Mouse (Mus musculus) ES-Bruce4 (cell line): ENCODE measurements around the gene Kif2c. TPM values are rescaled to one million over a fixed set of nuclear protein-coding genes. Genes with fewer than 3 reads are reported as not detected.
A peak's percentile ranks its signal among the peaks of the same experiment; 100 is the strongest.

Source experiments
- H3K27ac ChIP-seq: 2 replicates; pipeline ENCODE4 v1.5.1; 2012; ENCODE audit warnings: low read length, inconsistent platforms; ENCODE audit not compliant: insufficient read depth
- H3K27me3 ChIP-seq: 2 replicates; pipeline ENCODE4 v1.6.1; 2012; ENCODE audit warnings: mild to moderate bottlenecking, low read length, inconsistent platforms; ENCODE audit not compliant: control insufficient read depth, poor library complexity, insufficient read depth, severe bottlenecking
- H3K36me3 ChIP-seq: 2 replicates; pipeline ENCODE4 v1.6.1; 2012; ENCODE audit warnings: inconsistent platforms, mild to moderate bottlenecking, low read length, moderate library complexity; ENCODE audit not compliant: control insufficient read depth, poor library complexity, insufficient read depth, severe bottlenecking
- H3K4me1 ChIP-seq: one replicate; pipeline ENCODE4 v1.8.1; 2011; ENCODE audit warnings: low read length; ENCODE audit not compliant: control insufficient read depth, insufficient read depth
- H3K4me3 ChIP-seq: 2 replicates; pipeline ENCODE4 v1.5.1; 2011; ENCODE audit warnings: low read depth, mild to moderate bottlenecking, low read length
- H3K9ac ChIP-seq: 2 replicates; pipeline ENCODE4 v1.6.1; 2012; ENCODE audit warnings: low read depth, mild to moderate bottlenecking, inconsistent platforms; ENCODE audit not compliant: poor library complexity, severe bottlenecking
- H3K9me3 ChIP-seq: replicated peaks from 2 replicates; pipeline ENCODE4 v1.6.1; 2012; ENCODE audit warnings: mild to moderate bottlenecking, low read length, inconsistent platforms; ENCODE audit not compliant: control insufficient read depth, poor library complexity, insufficient read depth, severe bottlenecking
- CTCF ChIP-seq: IDR thresholded peaks from one replicate; pipeline ENCODE4 v1.8.1; 2011; ENCODE audit warnings: low read depth, low read length
- EP300 ChIP-seq: IDR thresholded peaks from 2 replicates; pipeline ENCODE4 v1.6.1; 2011; ENCODE audit warnings: low read depth, low read length; ENCODE audit not compliant: insufficient read depth
- POLR2A ChIP-seq: IDR thresholded peaks from one replicate; pipeline ENCODE4 v1.8.1; 2011; ENCODE audit warnings: low read length; ENCODE audit not compliant: insufficient read depth
- polyA plus RNA-seq: library from polyadenylated mRNA; stranded (reverse); fragments of >200 nt; gene quantifications from 2 replicates; pipeline ENCODE4 v1.2.4, GENCODE M21; 2011; ENCODE audit warnings: low read depth; ENCODE audit not compliant: missing spikeins, insufficient read depth, insufficient read length

Gene Kif2c
- polyA plus RNA-seq, 1 experiment = 109 TPM

GRCm38 (mm10) chr4:117122209-117122608, 60.2 kb downstream of the Kif2c start:
- H3K36me3 ChIP-seq = peaks cover 4% of the 10 kb centered on the region; the same call in 1 of the 2 replicates
- TF ChIP-seq CTCF (no peak), POLR2A (no peak), EP300 (no peak)
- H3K27ac ChIP-seq = peak overlapping the region; percentile 65
- H3K4me3 ChIP-seq = peak overlapping the region; percentile 35
- H3K4me1 ChIP-seq = peaks cover 2% of the 10 kb centered on the region
- H3K27me3 ChIP-seq = no peaks in the 10 kb centered on the region
- H3K9ac ChIP-seq = peak overlapping the region; percentile 4; the same call in 1 of the 2 replicates
- no peaks in the 10 kb centered on the region for H3K9me3 ChIP-seq

DNA sequence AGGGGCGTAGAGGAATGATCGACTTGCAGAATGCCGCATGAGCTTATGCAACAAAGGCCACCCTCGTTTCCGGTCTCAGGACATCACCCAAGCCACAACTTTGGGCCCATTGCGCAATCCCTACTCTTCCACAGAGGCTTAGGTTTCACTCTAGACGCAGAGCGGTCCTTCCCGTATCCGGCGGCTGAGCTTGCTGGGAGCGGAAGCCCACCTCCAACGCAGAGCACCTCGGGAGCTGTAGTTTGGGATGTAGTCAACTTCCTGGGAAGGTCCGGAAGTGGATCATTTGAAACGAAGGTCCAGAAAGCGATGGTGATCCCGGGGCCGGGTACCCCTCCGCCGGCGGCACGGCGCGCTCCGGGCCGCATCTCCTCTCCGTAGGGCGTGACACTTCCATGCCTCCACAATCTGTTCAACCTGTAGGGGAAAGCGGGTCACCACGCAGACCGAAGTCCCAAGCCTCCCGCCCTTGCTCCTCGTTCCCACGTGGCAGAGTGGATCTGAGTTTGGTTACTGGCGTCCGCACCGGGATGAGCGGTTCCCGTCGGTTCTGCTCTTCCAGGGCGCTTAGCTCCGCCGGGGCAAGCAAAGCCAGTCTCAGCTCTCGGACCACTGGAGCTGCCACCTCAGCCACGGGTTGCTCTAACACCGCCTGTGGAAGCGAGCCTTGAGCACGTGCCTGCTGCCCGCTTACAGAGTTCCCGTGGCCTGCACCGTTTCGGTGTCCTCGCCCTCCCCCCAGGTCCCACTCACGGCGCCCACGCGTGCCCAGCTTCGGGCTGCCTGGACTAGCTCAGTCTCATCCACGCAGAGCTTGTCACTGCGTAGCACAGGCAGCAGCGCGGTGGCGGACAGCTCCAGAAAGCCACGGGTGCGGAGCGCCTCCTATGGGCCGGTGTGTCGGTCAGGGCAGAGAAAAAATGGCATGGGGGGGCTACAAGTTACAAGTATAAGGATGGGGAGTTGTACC, 61.7 kb downstream of the Kif2c start:
- H3K9me3 ChIP-seq = no peaks in the 10 kb centered on the region
- no peaks in the 10 kb centered on the region for H3K27me3 ChIP-seq
- peaks cover 4% of the 10 kb centered on the region; the same call in 1 of the 2 replicates for H3K36me3 ChIP-seq
- peak overlapping the region; percentile 97 for H3K27ac ChIP-seq
- H3K4me1 ChIP-seq = peaks cover 2% of the 10 kb centered on the region
- peak; percentile 82 for TF ChIP-seq CTCF
- peak; percentile 48 for TF ChIP-seq POLR2A
- peak; percentile 46; the same call in 1 of the 2 replicates for TF ChIP-seq EP300
- peak overlapping the region; percentile 90 for H3K4me3 ChIP-seq
- H3K9ac ChIP-seq = peak overlapping the region; percentile 82

DNA sequence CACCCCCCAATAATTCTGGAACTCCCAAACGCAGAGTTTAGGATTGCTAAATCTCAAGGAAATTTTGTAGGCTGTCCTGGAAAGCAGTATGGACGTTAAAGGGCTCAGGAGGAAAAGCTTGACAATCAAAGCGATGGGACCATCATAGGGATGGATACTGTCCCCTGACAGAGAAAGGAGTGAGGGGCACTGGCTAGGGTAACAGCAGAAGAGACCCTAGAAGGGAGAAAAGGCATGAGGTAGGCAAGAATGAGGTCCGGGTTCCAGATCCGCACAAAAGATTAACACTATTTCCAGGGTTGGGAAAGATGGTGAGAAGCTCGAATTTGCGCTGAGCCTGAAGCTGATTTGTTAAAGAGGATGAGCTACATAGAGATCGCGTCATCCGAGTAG, 62.4 kb downstream of the Kif2c start:
- Histone ChIP-seq H3K27ac (peak overlapping the region; percentile 97), H3K27me3 (no peaks in the 10 kb centered on the region), H3K36me3 (peaks cover 4% of the 10 kb centered on the region; the same call in 1 of the 2 replicates), H3K9ac (peak overlapping the region; percentile 82), H3K4me1 (peaks cover 2% of the 10 kb centered on the region), H3K9me3 (no peaks in the 10 kb centered on the region), H3K4me3 (peak overlapping the region; percentile 90)
- no peak for TF ChIP-seq EP300
- TF ChIP-seq CTCF = no peak
- no peak for TF ChIP-seq POLR2A

DNA sequence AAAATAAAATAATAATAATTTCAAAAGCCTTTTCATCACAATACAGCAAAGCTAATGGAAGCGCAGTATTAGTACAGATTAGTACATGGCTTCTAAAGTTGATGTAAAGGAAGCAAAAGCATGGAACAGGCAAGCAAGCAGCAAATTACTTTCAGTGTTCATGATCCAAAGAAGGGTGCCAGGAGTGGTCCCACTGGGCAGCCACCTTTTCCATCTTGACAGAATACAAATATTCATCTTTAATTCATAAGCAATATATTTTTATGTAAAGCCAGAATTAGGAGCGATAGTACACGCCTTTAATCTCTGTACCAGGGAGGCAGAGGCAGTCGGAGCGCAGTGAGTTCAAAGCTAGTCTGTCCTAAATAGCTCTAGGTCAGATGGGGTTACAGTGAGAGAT, 62.8 kb downstream of the Kif2c start:
- H3K36me3 ChIP-seq = peaks cover 4% of the 10 kb centered on the region; the same call in 1 of the 2 replicates
- H3K4me3 ChIP-seq = peak overlapping the region; percentile 90
- H3K9me3 ChIP-seq = no peaks in the 10 kb centered on the region
- peak overlapping the region; percentile 97 for H3K27ac ChIP-seq
- TF ChIP-seq POLR2A = no peak
- no peak for TF ChIP-seq EP300
- no peak for TF ChIP-seq CTCF
- no peaks in the 10 kb centered on the region for H3K27me3 ChIP-seq
- peak overlapping the region; percentile 82 for H3K9ac ChIP-seq
- H3K4me1 ChIP-seq = peaks cover 2% of the 10 kb centered on the region

- Histone ChIP-seq H3K9ac (no peak overlapping the region), H3K9me3 (no peaks in the 10 kb centered on the region), H3K27me3 (no peaks in the 10 kb centered on the region), H3K4me3 (no peak overlapping the region), H3K27ac (no peak overlapping the region), H3K4me1 (peaks cover 2% of the 10 kb centered on the region), H3K36me3 (peaks cover 7% of the 10 kb centered on the region; the same call in 1 of the 2 replicates)
- no peak for TF ChIP-seq EP300
- no peak for TF ChIP-seq CTCF
- no peak for TF ChIP-seq POLR2A
Observed at GRCm38 (mm10) chr4:117117931-117118330, 64.5 kb downstream of the Kif2c start.

DNA sequence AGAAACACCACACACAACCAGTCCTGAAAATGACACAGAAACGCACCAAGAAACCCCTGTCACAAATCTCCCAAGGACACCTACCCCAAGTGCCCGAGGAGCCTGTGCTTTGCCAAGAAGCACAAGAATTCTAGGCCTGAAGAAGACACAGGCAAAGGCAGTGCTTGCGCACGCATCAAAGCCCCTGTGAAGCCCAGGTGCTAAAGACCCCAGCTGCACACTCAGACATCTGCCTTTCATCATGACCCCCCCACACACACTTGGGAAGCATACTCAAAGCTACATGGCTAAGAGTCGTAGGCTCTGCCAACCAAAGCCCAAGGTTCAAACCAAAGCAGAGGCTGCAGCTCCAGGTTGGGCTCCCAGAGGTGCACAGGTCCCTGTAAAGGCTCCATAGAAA, 66.8 kb downstream of the Kif2c start:
- Histone ChIP-seq H3K9ac (no peak overlapping the region), H3K27ac (no peak overlapping the region), H3K27me3 (no peaks in the 10 kb centered on the region), H3K4me3 (no peak overlapping the region), H3K9me3 (no peaks in the 10 kb centered on the region), H3K36me3 (peaks cover 7% of the 10 kb centered on the region; the same call in 1 of the 2 replicates), H3K4me1 (no peaks in the 10 kb centered on the region)
- TF ChIP-seq EP300 (no peak), POLR2A (no peak), CTCF (no peak)
